Mouse (Mus musculus): Measurements from ENCODE around the gene Dcst2.
A peak's percentile ranks its signal among the peaks of the same experiment; 100 is the strongest.

Dcst2 gene

DNA sequence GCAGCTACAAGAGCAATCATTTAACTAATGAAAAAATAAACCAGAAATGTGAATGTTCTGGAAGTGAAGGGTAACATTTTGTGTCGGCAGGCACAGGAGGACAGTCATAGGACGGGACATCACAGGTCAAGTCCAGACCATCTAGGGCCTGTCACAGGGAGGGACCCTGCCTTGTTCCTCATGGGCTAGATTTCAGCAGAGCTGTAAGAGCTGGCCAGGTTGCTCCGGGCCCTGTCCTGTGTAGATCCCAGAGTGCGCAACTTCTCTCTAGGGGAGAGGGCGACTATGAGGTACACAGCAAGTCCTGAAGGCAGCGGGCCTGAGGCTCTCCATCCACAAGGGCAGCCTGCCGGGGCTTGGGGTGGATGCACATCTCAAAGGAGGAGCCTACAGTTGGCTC, at the start of gene Dcst2:
Gene Dcst2 (plus strand): TSS at position 301 of the 400 bp plus-strand sequence.
- no peak for DNase-seq

DNA sequence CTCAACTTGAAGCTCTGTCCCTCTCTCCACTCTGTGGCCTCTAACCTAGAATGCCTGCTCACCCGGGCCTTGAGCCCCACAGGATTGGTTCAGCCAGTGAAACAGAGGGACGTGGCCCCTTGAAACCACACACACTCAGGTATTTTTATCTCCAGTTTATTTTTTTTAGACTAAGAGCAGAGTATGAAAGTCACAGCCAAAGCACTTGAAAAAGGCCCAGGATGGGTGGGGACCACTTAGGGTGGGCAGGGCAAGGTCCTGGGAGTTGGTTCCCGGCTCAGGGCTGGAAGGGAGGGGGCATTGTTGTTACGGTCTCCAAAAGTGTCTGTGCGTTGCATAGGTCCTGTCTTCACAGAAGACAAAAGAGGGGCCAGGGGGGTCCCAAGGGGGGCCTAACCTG, 47.4 kb upstream of the Dcst2 start:
- DNase-seq, result no peak

DNA sequence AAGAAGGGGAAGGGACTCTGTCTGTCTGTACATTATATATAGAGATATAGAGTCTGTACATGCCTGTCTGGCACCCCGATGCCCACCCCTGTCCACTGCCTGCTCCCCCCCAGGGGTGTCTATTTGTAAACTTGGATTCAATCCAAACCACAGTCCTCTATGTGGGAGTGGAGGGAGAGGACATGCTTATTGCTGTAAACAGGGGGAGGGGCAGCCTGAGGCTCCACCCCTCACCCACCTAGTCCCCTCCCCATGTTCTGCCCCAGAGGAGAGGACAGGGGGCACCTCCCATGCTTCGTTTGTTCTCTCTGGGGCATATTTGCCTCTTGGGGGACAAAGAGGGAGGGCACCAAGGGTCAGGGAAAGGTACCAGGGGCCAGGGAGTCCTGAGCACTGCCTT, 47.0 kb upstream of the Dcst2 start:
- DNase-seq, result no peak

DNA sequence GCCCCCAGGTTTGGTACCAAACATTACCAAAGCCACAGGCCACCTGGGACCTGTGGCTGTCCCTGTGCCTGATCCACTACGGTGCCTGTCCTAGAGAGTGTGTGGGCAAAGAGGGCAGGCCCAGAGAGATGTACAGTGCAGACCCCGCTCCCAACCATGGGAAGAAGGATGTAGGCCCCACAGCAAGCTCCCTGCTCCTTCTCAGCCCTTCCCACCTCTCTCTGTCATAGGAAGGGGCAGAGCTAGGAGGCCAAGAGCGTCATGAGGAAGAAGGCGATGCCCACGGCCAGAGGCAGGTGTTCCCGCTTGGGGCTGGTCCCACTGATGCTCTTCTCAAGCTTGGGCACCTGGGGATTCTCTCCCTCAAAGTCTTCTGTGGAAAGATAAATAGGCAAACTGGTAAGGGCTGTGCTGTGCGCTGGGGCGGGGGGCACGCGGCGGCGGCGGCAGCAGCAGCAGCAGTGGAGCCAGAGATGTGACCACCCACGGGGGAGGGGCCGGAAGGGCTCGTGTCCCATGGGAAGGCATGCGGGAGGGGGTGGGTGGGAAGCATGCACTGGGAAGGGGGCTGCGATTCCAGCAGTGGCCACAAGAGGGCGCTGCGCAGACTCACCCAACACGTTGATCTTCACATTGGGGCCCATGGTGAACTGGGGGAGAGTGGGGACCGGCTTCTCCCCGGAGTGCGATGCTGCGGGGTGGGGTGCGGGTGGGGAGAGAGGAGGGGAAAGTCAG, 46.4 kb upstream of the Dcst2 start:
- DNase-seq, result peak; percentile 89

DNA sequence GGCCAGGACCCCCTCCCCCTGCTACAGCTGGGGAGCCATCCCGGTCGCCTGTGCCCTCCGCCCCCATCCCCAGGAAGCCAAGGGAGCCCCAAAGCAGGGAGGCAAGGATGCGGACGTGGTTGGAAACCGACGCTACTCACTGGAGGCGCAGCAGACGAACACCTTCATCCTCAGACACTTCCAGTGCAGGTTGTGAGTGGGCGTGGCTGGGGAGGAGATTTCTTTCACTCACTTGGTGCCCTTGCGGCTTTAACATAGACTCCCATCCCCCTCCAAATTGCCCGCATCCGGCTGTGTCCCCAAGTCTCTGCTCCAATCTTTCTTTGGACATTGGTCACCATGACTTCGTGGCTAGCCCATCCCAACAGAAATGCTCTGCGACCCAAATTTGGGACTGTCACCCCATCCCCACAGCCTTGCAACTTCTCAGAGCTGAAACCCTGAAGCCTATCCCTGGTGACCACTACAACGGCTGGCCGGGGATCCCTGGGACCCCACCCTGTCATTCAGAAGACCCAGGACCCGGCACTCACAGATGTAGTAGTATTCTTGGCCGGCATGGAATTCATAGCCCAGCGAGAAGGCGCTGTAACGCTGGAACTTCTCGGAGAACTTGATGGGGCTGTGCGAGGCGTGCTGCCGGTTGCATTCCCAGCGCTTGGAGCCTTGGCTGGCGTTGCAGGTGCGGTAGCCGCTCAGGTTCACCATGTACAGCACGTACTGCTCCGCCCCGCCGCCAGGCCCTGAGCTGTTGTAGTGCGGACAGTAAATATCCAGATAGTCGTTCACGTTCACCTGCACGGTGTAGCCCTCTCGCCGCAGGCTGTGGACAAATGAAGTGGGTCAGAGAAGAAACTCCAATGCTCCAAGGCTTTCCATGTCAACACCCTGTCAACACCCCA, 45.6 kb upstream of the Dcst2 start:
- no peak for DNase-seq

DNA sequence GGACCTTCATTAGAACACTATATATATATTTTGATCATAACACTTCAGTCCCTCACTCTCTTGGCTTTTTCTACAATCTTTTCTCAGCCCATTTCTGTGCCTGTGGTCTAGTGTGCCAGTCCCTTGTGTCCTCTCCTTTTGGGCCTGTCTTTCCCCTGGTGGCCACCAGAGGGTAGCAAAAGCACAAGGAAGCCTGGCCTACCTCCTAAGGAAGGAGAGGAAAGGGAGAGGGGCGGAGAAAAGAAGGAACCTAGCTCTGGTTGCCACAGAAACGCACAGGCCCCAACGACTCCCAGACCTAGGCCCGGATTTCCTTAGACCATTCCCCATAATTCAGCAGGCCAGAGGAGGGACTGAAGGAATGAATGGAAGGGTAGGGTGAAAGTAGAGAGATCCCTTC, 44.9 kb upstream of the Dcst2 start:
- peak; percentile 80 for DNase-seq

DNA sequence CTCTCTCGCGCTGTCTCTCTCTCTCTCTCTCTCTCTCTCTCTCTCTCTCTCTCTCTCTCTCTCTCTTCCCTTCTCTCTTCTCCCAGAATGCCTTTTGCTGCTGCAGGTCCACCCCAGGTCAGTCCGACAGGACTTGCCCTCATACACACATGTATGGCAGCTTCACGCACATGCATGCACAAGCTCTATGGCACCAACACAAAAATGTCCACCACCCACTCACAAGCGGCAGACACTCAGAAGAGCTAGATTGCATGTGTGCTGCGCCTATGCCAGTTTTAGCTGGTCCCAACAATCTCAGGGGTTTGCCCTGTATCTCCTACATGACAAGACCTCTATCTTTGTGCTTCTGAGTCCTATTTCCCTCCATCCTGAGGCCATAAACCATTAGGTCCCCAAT, 44.5 kb upstream of the Dcst2 start:
- no peak for DNase-seq

DNA sequence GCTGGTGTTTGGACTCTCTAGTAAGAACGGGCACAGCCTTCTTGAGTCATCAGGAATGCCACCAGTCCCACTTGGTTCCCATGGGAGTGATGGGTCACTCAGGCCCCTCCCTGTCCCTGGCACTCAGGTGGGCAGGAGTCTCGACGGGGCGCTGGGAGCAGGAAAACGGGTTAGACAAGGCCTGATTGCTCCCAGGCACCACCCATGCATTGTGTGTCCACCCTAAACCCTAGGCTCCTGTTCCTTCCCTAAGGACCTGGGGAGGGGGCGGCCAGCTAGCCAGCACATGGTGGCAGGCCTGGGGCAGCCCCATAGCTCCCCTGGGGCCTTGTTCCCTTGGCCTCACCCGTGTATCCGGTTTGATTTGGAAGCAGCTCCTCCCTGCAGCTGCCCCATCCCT, 43.5 kb upstream of the Dcst2 start:
- DNase-seq, result no peak

DNA sequence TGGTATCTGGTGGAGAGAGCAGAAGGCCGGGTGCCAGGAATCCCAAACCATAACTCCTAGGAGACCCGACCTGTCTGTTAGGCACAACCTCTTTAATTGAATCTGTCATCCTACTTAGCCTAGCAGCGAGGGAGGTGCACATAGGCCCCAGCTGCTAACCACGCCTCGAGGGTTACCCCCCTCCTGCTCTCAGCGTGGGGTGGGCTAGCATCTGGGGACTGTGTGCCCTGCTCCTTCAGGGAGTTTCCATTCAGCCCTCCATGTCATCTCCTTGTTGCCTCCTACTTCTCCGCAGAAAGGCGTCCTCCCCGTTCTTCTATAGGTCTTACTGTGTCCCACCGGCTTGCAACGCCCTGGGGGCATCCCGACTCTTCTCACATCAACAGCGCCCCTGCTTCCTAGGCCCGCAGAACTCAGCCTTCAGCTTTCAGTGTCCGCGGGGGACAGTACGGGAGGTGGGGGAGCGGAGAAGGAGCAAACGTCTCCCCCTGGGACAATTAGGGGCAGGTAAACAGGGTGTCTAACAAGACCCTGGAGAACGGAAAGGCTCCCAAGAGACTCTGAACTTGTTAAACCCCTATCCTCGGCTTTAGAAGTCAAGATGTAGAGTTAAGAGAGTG, 42.7 kb upstream of the Dcst2 start:
- no peak for DNase-seq

DNA sequence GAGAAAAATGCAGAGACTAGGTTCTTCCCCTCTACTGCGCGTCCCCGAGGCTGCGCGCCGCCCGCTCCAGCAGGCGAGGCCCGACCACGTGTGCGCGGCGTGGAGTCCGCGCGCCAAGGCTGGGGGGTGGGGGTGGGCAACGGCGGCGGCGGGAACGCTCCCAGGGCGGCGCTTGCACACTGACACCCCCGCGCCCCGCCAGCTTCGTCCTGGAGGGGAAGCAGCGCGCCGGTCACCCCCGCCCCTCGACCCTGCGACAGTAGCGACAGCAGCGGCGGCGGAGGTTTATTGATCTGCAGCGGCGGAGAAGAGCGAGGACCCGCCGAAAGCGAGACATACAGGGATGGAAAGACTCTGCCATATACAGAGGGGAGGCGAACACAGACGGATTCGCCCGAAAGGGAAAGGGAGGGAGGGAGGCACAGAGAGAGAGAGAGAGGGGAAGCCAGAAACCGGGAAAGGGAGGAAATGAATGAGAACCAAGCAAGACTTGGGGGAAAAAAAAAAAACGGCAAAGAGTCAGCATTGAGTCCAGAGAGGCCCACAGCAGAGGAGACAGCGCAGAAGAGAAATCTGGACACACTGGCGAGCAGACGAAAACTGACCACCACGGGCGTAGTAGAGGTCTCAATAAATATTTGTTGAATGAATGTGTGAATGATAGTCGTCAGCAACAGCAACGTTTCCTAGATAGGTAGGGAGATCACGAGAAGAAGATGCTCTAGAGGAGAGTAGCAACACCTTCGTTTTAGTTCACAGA, 42.0 kb upstream of the Dcst2 start:
- peak; percentile 71 for DNase-seq

DNA sequence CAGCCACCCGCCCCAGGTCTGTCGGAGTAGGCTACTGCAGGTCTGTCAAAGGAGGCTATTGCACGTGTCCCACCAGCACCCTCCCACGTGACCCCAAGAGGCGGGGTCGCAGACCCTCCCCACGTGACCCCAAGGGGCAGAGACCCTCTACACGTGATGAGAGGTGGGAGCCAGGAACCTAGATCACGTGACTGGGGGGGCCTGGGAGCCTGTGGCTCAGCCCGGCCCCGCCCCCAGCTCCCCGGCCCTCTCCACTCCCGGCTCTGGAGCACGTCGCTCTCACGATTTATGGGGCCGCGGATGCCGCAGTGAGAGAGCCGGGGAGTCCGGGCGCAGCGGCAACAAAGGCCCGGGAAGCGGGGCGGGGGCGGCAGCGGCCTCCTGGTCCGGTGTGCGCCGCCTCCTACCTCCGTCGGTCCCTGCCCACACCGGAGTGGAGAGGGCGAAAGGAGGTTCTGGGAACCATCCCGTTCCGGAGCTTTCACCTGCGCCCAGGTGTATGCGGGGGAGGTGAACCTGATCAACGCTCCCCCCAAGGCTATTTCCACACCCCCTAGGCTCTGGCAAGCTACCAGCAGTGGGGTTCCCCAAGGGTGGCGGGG, 41.1 kb upstream of the Dcst2 start:
- DNase-seq, result peak; percentile 69

DNA sequence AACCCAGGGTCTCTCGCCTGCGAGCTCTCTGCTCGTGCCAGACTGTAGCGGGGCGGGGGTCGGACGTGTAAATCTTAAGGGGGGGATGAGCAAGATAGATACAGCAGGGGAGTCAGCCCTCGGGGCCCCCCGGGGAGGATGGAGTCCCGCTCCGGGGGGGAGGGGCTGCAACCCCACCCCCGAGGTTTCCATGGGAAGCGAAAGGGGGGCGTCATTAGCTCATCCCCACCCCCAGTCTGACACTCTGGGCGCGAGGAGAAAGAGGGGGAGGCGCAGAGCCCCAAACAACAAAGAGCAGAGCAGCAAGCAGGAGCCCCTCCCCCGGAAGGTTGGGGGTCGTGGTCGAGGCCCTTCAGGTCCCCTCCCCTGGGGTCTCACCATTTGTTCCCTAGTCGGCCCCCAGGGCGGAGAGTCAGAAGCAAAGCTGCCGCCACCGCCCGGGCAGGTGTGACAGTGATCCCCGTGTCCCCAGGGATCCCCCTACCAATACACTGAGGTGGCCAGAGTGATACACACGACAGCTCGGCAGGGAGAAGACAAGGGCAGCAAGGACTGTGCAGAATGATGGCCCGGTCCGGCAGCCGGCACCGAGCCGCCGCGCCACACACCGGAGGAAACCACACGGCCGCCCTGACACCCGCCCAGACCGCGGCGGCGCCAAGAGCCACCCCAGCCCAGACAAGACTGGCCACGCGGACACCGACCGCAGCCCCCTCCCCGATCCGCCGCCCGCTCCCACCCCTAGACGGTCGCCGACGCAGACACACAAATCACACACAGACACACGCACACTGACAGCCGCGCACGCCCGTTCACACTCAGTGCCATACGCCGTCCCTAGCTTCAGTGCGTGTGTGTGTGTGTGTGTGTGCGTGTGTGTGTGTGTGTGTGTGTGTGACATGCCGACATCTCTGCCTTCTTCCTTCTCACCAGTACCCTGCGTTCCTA, 40.3 kb upstream of the Dcst2 start:
- peak; percentile 67 for DNase-seq

DNA sequence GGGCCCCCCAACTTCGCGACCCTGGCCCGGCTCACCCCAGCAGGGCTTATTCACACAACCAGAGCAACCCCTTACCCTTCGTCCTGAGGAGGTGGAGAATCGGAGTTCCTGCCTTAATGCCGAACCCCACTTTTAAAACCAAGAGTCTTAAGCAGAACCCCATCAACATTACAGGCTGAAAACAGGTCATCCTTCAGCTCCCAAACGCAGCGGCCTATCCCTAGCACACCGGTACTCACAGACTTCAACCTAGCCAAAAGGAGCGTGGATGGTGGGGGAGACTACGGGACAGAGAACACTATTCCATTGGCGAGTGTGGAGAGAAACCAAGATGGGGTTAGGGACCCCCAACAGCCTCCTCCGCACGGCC, 39.7 kb upstream of the Dcst2 start:
- no peak for DNase-seq

DNA sequence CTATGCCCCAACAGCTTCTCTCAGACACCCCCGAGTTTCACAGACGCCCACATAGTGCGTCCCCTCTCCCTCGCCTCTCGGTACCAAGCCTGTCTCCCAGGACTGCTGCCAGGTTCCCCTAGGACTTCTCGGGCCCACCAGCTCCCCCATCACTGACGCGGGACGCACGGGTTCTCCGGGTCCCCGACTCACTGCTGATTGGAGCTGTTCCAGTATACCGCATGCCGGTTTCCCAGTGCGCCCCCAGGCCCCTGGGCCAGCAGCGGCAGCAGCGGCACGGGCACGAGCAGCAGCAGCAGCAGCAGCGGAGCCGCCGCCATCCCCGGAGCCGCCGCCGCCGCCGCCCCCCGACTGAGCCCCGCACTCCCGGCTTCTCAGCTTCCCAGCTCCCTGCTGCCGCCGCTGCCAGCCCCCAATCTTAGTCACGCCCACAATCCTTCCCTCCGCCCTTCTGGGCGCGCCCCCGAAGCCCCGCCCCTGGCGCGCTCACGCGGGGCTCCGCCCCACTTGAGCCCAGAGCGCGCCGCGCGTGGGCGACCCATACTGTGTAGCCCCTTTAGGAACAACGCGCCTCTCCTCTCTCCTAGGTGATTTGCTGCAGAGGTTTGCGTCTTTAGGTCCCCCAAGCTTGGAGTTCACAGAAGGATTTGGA, 39.1 kb upstream of the Dcst2 start, which contains the start of gene Efna3:
Gene Efna3 (minus strand): TSS at position 452 of the 652 bp plus-strand sequence.
- peak; percentile 87 for DNase-seq

DNA sequence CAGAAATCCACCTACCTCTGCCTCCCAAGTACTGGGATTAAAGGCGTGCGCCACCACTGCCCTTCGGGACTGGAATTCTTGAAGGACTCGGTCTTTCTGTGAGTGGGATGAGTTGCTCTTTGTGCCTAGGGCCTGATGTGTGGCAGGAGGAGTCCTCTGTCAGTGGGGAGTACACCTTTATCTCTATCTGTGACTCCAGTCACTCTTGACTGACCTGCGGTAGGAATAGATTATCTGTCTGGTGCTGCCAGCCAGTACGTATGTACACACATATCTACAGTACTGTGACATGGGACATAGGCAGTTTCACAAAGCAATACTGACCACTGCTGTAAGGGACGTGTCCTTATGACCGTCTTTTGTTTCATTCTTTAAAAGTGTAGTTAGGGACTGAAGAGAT, 35.9 kb upstream of the Dcst2 start:
- no peak for DNase-seq

DNA sequence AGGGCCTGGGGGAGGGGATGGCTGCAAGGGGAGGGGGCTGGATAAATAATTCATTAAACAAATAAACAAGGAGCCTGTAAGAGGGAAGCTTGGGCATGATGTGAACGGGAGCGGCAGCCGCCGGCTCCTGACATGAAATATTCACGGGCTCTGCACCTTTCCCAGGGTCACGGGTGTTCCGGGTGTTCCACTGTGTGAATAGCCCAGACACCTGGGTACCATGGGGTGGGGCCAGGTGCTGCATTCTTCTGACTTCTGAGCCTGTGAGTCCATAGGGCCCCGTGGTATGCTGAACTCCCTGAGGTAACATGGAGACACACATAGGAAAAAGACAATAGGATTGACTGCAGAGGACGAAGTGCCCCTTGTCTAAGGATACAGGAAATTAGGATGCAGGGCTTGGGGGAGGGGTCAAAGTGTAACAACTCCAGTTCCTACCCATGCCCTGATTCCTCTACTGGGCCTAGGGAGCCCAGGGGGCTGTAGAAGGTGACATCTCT, 34.4 kb upstream of the Dcst2 start:
- DNase-seq, result no peak

DNA sequence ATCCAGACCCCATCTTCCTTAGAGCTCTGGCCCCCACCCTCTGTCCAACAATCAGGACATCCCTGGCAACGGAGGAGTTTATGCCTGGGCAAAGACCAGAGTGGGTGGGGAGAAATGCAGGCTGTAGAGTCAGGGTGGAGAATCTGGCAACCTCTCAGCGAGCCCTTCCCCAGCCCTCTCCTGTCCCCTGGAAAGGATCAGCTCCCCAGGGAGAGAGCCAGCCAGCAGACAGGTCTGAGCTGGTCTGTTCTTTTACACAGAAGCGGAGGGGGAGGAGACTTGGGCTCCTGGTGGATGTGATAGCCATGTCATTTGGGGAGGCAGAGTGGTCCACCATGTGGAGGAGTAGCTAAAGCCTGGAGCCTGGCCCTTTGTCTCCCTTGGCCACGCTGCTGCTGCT, 33.2 kb upstream of the Dcst2 start:
- DNase-seq, result no peak

DNA sequence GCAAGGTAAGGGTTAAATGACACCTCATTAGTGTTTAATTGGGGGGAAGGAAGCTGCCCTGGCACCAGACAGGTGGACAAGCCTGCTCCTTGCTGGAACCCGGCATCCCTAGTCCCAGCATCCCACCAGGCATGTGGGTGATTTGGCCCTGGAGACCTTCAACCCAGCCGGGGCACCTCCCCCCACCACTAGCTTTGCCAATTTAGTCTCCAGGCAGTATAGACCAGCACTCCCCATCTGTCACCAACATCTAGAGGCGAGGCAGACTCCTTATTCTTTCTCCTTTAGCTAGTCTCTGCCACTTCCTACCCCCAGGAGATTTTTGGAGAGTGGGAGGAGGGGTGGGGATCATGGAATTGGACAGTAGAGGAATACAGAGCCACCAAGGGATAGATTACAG, 31.4 kb upstream of the Dcst2 start:
- no peak for DNase-seq

DNA sequence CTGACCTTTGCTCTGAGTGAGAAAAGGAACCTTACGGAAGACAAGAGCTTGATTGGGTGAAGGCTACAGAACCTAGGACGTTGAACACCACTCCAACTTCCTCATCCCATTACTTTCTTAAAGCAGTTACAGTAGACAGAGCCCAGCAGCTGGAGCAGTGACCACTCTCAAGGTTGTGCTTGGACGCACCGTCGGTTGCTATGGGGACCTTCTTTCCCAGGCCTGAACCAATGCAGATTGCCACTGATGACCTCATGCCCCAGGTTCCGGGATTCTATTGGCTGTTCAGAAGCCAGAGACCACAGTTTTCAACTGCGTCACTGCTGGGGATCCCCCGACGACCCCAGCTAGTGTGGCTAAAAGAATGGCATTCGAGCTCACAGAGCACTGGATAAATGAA, 30.8 kb upstream of the Dcst2 start:
- DNase-seq, result no peak

DNA sequence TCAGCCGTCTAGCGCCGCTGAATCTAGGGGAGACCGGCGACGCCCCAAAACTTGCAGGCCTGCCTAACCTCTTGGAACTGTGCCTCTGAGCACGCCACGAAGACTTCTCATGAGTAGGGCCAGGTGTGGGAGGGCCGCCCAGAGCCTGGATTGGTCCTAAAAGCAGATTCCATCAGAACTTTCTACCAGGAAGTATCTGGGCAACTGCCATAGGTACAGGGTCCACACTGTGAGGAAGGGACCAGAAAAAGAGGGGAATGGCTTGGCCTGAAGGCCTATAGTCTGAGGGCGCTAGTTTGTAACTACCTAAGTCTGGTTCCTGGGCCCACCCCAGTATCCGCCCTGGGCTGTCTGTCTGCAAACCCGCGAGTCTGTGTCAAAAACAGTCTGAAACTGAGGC, 30.2 kb upstream of the Dcst2 start:
- DNase-seq, result no peak

DNA sequence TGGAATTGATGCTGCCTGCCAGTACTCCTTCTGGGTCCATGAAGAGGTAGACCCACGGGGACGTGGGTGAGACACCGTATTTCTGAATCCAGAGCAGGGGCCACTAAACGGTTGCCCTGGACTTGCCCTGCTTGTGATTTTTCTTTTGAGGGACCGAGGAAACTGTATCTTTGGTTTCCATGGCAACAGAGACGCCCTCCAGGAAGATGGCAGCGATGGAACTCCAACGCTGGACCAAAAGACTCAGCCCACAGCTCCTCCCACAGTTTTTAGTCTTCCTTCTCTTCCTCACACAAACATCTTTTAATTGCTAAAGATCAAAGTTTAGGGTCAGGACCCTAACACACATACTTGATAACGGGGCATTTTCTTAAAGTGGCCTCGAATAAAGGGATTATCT, 29.8 kb upstream of the Dcst2 start:
- DNase-seq, result no peak

All from right cerebral cortex, postnatal 4 days (tissue).